Mouse (Mus musculus) subcutaneous adipose tissue, adult 2 months (tissue): ENCODE data around the gene Olfr813. TPM values are rescaled to one million over a fixed set of nuclear protein-coding genes. Genes with fewer than 3 reads are reported as not detected.

Experiments
- polyA plus RNA-seq: library from polyadenylated mRNA; depleted of rRNA; stranded (reverse); fragments of >200 nt; gene quantifications from 2 replicates; pipeline ENCODE4 v1.2.3, GENCODE M21; 2012; ENCODE audit warnings: low replicate concordance; rRNA removed

Olfr813 gene
- polyA plus RNA-seq: not detected in 2 replicates

GRCm38 (mm10) chr10:129855067-129855466, at the start of gene Olfr813:
TSS of gene Olfr813 (plus strand) at chr10:129855367.

DNA sequence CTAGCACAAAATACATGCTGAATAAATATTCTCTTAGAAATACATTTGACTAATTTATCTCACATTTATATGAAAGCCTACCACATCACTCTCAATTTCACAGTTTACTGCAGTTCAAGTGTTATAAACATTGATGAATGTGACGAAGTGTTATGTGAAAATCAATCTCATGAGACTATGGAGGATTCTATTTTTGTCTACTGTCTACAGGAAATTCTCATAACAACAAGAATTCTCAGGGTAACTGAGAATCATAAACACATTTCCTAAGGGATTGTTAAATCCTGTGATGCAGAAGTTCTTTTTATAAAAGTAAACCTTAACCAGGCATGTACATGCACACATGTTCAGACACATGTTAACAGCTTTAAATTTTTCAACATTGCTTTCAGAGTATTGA, 9.2 kb upstream of the Olfr813 start, which contains the start of gene Olfr812:
Gene Olfr812, minus strand, starts transcription at position 101 of the 400 bp plus-strand sequence.

GRCm38 (mm10) chr10:129879751-129880150, 24.6 kb downstream of the Olfr813 start, which contains the start of gene Olfr814:
TSS of gene Olfr814 (minus strand) at chr10:129879851.

DNA sequence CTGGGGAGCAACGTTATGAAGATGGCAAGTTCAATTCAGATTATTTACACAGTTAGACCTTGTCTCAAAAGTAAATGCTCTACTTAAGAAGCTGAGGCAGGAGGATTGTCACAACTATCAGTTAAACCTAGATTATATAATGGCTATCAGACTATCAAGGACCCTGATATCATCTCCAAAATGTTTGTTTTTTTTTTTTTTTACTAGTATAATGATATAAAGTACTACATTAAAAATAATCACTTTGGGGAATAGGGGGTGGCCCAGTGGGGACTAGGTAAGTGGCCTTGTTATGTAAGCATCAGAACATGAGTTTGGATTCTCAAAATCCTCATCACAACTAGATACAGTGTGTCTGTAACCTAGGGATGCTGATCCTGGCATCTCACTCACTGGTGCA, 50.6 kb downstream of the Olfr813 start, which contains the start of gene Olfr815:
Gene Olfr815, minus strand, starts transcription at position 101 of the 400 bp plus-strand sequence.

Other genes with a start within 250 kb of the Olfr813 start
- not detected in 2 replicates for gene Olfr796, start 242.8 kb upstream of the Olfr813 start, polyA plus RNA-seq
- not detected in 2 replicates for gene Olfr798, start 227.4 kb upstream of the Olfr813 start, polyA plus RNA-seq
- not detected in 2 replicates for gene Olfr799, start 217.9 kb upstream of the Olfr813 start, polyA plus RNA-seq
- gene Olfr800, start 197.7 kb upstream of the Olfr813 start, polyA plus RNA-seq: not detected in 2 replicates
- gene Olfr801, start 181.5 kb upstream of the Olfr813 start, polyA plus RNA-seq: not detected in 2 replicates
- not detected in 2 replicates for gene Olfr802, start 167.2 kb upstream of the Olfr813 start, polyA plus RNA-seq
- not detected in 2 replicates for gene Olfr803, start 161.1 kb upstream of the Olfr813 start, polyA plus RNA-seq
- gene Olfr804, start 152.2 kb upstream of the Olfr813 start, polyA plus RNA-seq: not detected in 2 replicates
- not detected in 2 replicates for gene Olfr805, start 126.0 kb upstream of the Olfr813 start, polyA plus RNA-seq
- not detected in 2 replicates for gene Olfr806, start 113.4 kb upstream of the Olfr813 start, polyA plus RNA-seq
- gene Olfr807, start 97.6 kb upstream of the Olfr813 start, polyA plus RNA-seq: not detected in 2 replicates
- gene Olfr808, start 89.9 kb upstream of the Olfr813 start, polyA plus RNA-seq: not detected in 2 replicates
- gene Olfr809, start 80.7 kb upstream of the Olfr813 start, polyA plus RNA-seq: not detected in 2 replicates
- gene Olfr810, start 60.5 kb upstream of the Olfr813 start, polyA plus RNA-seq: not detected in 2 replicates
- not detected in 2 replicates for gene Olfr811, start 51.0 kb upstream of the Olfr813 start, polyA plus RNA-seq
- gene Olfr812, start 9.3 kb upstream of the Olfr813 start, polyA plus RNA-seq: not detected in 2 replicates
- not detected in 2 replicates for gene Olfr814, start 24.5 kb downstream of the Olfr813 start, polyA plus RNA-seq
- gene Olfr815, start 50.5 kb downstream of the Olfr813 start, polyA plus RNA-seq: not detected in 2 replicates
- gene Olfr816, start 60.2 kb downstream of the Olfr813 start, polyA plus RNA-seq: not detected in 2 replicates
- not detected in 2 replicates for gene Olfr818, start 93.7 kb downstream of the Olfr813 start, polyA plus RNA-seq
- not detected in 2 replicates for gene Olfr819, start 111.9 kb downstream of the Olfr813 start, polyA plus RNA-seq
- not detected in 2 replicates for gene Olfr247, start 120.8 kb downstream of the Olfr813 start, polyA plus RNA-seq
- not detected in 2 replicates for gene Gm10310, start 129.7 kb downstream of the Olfr813 start, polyA plus RNA-seq
- not detected in 2 replicates for gene Olfr820, start 157.3 kb downstream of the Olfr813 start, polyA plus RNA-seq
- gene Olfr821, start 175.0 kb downstream of the Olfr813 start, polyA plus RNA-seq: not detected in 2 replicates
- gene Olfr822, start 215.8 kb downstream of the Olfr813 start, polyA plus RNA-seq: not detected in 2 replicates